Mouse (Mus musculus) stomach, adult 2 months (tissue): ENCODE measurements around the gene Hbb-bh1. TPM values are rescaled to one million over a fixed set of nuclear protein-coding genes. Genes with fewer than 3 reads are reported as not detected.

Source experiments
- polyA plus RNA-seq: library from polyadenylated mRNA; depleted of rRNA; stranded (reverse); fragments of >200 nt; gene quantifications from 2 replicates; pipeline ENCODE4 v1.2.3, GENCODE M21; 2012; rRNA removed

The Hbb-bh1 gene
- not detected in 2 replicates for polyA plus RNA-seq

DNA sequence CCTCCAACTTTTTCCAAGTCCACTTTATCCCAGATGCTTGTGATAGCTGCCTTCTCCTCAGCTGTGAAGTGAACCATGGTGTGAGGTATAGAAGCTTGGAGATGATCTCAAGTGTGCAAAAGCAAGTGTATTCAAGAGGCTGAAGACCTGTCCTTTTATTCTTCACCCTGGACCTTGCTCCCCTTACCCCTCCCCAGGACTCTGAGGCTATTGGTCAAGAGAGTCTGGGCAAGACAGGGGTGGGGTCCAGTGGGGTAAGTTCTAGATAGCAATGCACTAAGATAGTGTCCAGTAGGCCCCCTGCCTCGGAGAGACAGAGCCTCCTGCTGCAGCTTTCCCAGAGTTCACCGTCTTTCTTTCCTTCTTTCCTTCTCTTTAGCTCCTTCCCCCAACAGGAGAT, at the start of gene Hbb-bh1:
Hbb-bh1 (minus strand) TSS at position 131 of the 400 bp plus-strand sequence.

DNA sequence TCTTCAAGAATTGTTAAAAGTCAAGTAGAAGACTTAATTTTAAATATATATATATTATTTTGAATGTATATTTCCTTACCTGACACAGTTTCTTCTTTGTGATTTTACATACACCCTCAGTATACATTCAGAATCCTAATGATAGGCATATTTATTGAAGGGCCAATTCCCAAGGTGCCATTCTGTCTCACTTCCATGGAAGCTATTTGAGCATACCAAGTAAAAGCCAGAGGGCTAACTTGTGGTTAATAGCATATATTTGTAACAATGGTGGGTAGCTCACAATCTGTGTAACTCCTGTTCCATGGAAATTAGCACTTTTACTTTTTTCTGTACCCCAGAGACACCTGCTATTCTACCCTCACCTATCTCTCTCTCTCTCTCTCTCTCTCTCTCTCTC, 43.2 kb upstream of the Hbb-bh1 start, which contains the start of gene Olfr66:
Olfr66 (minus strand) TSS at position 101 of the 400 bp plus-strand sequence.

DNA sequence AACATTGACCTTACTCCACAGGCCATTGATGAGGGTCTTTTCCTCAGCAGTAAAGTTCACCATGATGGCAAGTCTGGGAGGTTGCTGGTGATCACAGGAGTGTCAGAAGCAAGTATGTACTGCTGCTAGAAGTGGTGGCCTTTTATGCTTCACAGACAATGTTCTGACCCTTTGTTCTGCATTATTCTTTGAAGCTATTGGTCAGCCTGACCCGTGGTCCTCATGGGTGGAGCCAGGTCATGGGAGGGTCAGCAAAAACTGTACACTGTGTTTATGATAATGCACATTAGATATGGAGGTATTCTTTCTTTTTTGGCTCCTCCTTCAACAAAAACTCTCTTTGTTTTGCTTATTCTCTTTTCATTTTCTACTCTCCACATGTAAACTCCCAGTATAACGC, 10.1 kb upstream of the Hbb-bh1 start, which contains the start of gene Hbb-y:
Hbb-y (minus strand) TSS at position 127 of the 400 bp plus-strand sequence.

DNA sequence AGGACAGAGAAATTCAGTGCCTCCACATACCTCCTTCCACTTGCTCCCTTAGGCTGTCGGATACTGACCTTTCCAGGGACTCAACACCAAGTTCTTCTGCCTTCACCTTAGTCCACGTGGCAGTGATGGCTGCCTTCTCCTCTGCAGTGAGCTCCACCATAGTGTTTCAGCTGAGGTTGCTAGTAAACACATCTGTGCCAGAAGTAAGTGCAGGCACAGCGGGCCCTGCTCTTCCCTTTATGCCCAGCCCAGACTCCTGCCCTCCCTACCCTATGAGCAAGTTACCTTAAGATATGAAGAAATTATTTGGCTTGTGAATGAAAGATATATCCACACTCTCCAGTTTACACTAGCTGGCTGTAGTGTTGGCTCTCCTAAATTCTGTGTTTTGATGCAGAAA, 2.7 kb downstream of the Hbb-bh1 start, which contains the start of gene Hbb-bh2:
Hbb-bh2 (minus strand) TSS at position 253 of the 400 bp plus-strand sequence.

DNA sequence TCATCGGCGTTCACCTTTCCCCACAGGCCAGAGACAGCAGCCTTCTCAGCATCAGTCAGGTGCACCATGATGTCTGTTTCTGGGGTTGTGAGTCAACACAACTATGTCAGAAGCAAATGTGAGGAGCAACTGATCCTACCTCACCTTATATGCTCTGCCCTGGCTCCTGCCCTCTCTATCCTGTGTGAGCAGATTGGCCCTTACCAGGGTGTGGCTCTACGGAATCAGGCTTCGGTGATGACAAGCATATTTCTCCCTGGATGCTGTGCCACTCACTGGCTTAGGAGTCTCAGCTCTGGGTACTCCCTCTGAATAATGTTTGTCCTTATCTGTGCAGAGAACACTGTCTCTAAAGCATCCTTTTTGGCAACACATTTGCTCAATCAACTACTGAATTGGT, 15.2 kb downstream of the Hbb-bh1 start, which contains the start of gene Hbb-bs:
Hbb-bs (minus strand) TSS at position 289 of the 400 bp plus-strand sequence.

DNA sequence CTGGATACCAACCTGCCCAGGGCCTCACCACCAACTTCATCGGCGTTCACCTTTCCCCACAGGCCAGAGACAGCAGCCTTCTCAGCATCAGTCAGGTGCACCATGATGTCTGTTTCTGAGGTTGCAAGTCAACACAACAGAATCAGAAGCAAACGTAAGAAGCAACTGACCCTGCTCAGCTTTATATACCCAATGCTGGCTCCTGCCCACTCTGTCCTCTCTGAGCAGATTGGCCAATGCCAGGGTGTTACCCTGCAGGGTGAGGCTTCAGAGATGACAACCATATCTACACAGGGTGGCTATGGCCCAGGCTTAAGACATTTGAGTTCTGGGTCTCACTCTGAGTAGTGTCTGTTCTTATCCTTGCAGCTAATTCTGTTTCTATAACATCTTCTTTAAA, 29.2 kb downstream of the Hbb-bh1 start, which contains the start of gene Hbb-bt:
Hbb-bt (minus strand) TSS at position 231 of the 400 bp plus-strand sequence.

DNA sequence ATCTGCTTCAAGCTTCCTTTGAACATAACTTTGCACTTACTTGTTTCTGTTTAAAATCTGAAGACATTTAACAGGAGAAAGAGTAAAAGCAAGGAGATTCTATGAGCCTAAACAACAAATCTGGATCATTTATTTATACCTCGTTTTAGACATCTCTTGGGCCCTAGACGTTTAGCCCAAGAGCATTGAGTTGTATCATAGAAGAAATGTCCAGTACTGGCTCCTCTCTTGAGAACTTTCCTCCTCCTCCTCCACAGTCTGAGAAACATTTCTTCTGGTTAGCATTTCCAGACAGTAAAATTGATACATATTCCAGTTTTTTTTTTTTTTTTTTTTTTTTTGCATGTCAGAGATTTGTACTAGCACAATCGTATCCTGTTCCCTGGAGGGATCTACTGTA, 51.2 kb downstream of the Hbb-bh1 start, which contains the start of gene Olfr67:
Olfr67 (minus strand) TSS at position 101 of the 400 bp plus-strand sequence.

Other genes with a start within 250 kb of the Hbb-bh1 start
- not detected in 2 replicates for gene Olfr619, start 242.6 kb downstream of the Hbb-bh1 start, polyA plus RNA-seq
- gene Olfr620, start 230.6 kb downstream of the Hbb-bh1 start, polyA plus RNA-seq, result not detected in 2 replicates
- gene Olfr622, start 200.5 kb downstream of the Hbb-bh1 start, polyA plus RNA-seq, result not detected in 2 replicates
- gene Olfr623, start 179.5 kb downstream of the Hbb-bh1 start, polyA plus RNA-seq, result not detected in 2 replicates
- not detected in 2 replicates for gene Olfr624, start 172.0 kb downstream of the Hbb-bh1 start, polyA plus RNA-seq
- gene Olfr625-ps1, start 160.4 kb downstream of the Hbb-bh1 start, polyA plus RNA-seq, result not detected in 2 replicates
- gene Olfr243, start 128.5 kb downstream of the Hbb-bh1 start, polyA plus RNA-seq, result not detected in 2 replicates
- not detected in 2 replicates for gene Olfr628, start 112.8 kb downstream of the Hbb-bh1 start, polyA plus RNA-seq
- gene Olfr629, start 98.2 kb downstream of the Hbb-bh1 start, polyA plus RNA-seq, result not detected in 2 replicates
- not detected in 2 replicates for gene Olfr630, start 85.8 kb downstream of the Hbb-bh1 start, polyA plus RNA-seq
- not detected in 2 replicates for gene Olfr69, start 71.6 kb downstream of the Hbb-bh1 start, polyA plus RNA-seq
- gene Olfr68, start 63.5 kb downstream of the Hbb-bh1 start, polyA plus RNA-seq, result not detected in 2 replicates
- not detected in 2 replicates for gene Olfr67, start 51.3 kb downstream of the Hbb-bh1 start, polyA plus RNA-seq
- 4.5 and 10.0 TPM in 2 replicates for gene Hbb-bt, start 29.2 kb downstream of the Hbb-bh1 start, polyA plus RNA-seq
- 47.8 and 134 TPM in 2 replicates for gene Hbb-bs, start 15.1 kb downstream of the Hbb-bh1 start, polyA plus RNA-seq
- not detected in 2 replicates for gene Hbb-bh2, start 2.6 kb downstream of the Hbb-bh1 start, polyA plus RNA-seq
- not detected in 2 replicates for gene Hbb-y, start 10.1 kb upstream of the Hbb-bh1 start, polyA plus RNA-seq
- gene Olfr66, start 43.1 kb upstream of the Hbb-bh1 start, polyA plus RNA-seq, result not detected in 2 replicates
- gene Olfr64, start 51.3 kb upstream of the Hbb-bh1 start, polyA plus RNA-seq, result not detected in 2 replicates
- not detected in 2 replicates for gene Olfr65, start 60.3 kb upstream of the Hbb-bh1 start, polyA plus RNA-seq
- not detected in 2 replicates for gene Olfr631, start 85.7 kb upstream of the Hbb-bh1 start, polyA plus RNA-seq
- not detected in 2 replicates for gene Olfr632, start 91.2 kb upstream of the Hbb-bh1 start, polyA plus RNA-seq
- gene Olfr633, start 101.3 kb upstream of the Hbb-bh1 start, polyA plus RNA-seq, result not detected in 2 replicates
- not detected in 2 replicates for gene Olfr635, start 128.0 kb upstream of the Hbb-bh1 start, polyA plus RNA-seq
- not detected in 2 replicates for gene Olfr638, start 155.6 kb upstream of the Hbb-bh1 start, polyA plus RNA-seq
- not detected in 2 replicates for gene Olfr639, start 174.1 kb upstream of the Hbb-bh1 start, polyA plus RNA-seq
- gene Olfr640, start 182.4 kb upstream of the Hbb-bh1 start, polyA plus RNA-seq, result not detected in 2 replicates
- gene Olfr641, start 192.3 kb upstream of the Hbb-bh1 start, polyA plus RNA-seq, result not detected in 2 replicates
- not detected in 2 replicates for gene Olfr642, start 209.5 kb upstream of the Hbb-bh1 start, polyA plus RNA-seq
- gene 4930516K23Rik, start 218.3 kb upstream of the Hbb-bh1 start, polyA plus RNA-seq, result not detected in 2 replicates
- gene Olfr644, start 228.7 kb upstream of the Hbb-bh1 start, polyA plus RNA-seq, result not detected in 2 replicates
- gene Olfr645, start 242.3 kb upstream of the Hbb-bh1 start, polyA plus RNA-seq, result not detected in 2 replicates